Mouse (Mus musculus): Measurements from ENCODE around the gene Gm20662.
"Not testable (repeated sequence)": the region's sequence is repeated elsewhere in the genome, so short reads cannot be mapped to it uniquely, and the experiment has no call there.

The Gm20662 gene

GRCm38 (mm10) chr9:108013577-108013976 lies 17.4 kb downstream of the Gm20662 start:
- DNase-seq, result not testable (repeated sequence)

- no peak for DNase-seq
Observed at GRCm38 (mm10) chr9:108017127-108017526, 21.0 kb downstream of the Gm20662 start.

GRCm38 (mm10) chr9:108020741-108021140 lies 24.6 kb downstream of the Gm20662 start:
- no peak for DNase-seq

- no peak for DNase-seq
Observed at GRCm38 (mm10) chr9:108023216-108023615, 27.1 kb downstream of the Gm20662 start.

- no peak for DNase-seq
Observed at GRCm38 (mm10) chr9:108026584-108026983, 30.4 kb downstream of the Gm20662 start.

- no peak for DNase-seq
Observed at GRCm38 (mm10) chr9:108027867-108028266, 31.7 kb downstream of the Gm20662 start.

- no peak for DNase-seq
Observed at GRCm38 (mm10) chr9:108032126-108032525, 36.0 kb downstream of the Gm20662 start.

- DNase-seq, result no peak
Observed at GRCm38 (mm10) chr9:108035331-108036156, 39.4 kb downstream of the Gm20662 start.

GRCm38 (mm10) chr9:108044751-108045492 lies 48.8 kb downstream of the Gm20662 start:
- DNase-seq, result no peak

- no peak for DNase-seq
Observed at GRCm38 (mm10) chr9:108046582-108046981, 50.4 kb downstream of the Gm20662 start.

- no peak for DNase-seq
Observed at GRCm38 (mm10) chr9:108047601-108048565, 51.7 kb downstream of the Gm20662 start.

GRCm38 (mm10) chr9:108048566-108048955 lies 52.4 kb downstream of the Gm20662 start:
- DNase-seq, result no peak

- DNase-seq, result peak; percentile 98
Observed at GRCm38 (mm10) chr9:108049016-108049455, 52.9 kb downstream of the Gm20662 start, which contains the start of gene Gmppb. TSS of gene Gmppb (plus strand) at chr9:108049242.

- no peak for DNase-seq
Observed at GRCm38 (mm10) chr9:108049561-108050251, 53.6 kb downstream of the Gm20662 start.

GRCm38 (mm10) chr9:108051184-108051930 lies 55.2 kb downstream of the Gm20662 start:
- no peak for DNase-seq

- DNase-seq, result no peak
Observed at GRCm38 (mm10) chr9:108051931-108052220, 55.7 kb downstream of the Gm20662 start.

GRCm38 (mm10) chr9:108052411-108052810 lies 56.3 kb downstream of the Gm20662 start:
- DNase-seq, result no peak

- peak; percentile 97 for DNase-seq
Observed at GRCm38 (mm10) chr9:108052885-108053664, 56.9 kb downstream of the Gm20662 start, which contains the start of gene Amigo3. TSS of gene Amigo3 (plus strand) at chr9:108053159.

- DNase-seq, result no peak
Observed at GRCm38 (mm10) chr9:108053665-108054225, 57.6 kb downstream of the Gm20662 start.

Data from kidney, adult 11 months (tissue).